Mouse (Mus musculus): ENCODE measurements around the gene Ndufs7. TPM values are rescaled to one million over a fixed set of nuclear protein-coding genes. Genes with fewer than 3 reads are reported as not detected.

The Ndufs7 gene
- polyA plus RNA-seq, 1 experiment: 226 TPM

DNA sequence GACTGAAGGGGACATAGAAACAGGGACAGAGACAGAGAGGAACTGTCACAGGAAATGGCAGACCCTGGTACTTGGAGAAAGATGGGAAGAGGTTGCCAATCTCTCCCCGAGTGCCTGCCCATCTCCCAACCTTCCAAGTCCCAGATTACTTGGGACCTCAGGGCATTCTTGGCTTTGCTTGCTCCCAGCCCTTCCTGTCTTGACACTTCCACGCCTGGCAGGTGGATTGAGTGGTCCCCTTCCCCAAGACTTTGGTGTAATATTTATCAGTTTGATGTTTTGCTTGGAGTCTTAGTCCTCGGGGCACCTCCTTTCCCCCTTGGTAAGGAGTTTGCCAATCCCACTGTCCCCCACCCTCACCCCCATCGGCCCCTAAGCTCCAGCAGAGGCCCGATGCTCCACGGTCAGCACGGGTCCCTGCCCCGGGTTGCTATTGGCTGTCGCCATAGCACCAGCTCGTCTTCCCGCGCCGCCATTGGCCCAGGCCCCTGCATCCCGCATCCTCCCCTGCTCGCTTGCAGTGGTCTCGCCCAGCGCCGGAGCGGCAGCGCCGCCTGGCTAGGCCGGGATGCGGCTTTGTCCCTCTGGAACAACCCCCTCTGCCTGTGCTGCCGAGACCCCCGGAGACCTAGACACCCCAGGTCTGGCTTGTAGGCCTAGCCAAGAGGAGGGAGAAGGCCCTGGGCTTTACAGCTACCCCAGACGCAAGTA is 49.8 kb downstream of the Ndufs7 start:
- peaks cover 90% of the 10 kb centered on the region for H3K4me1 ChIP-seq
- H3K27me3 ChIP-seq (replicated peaks): peaks cover 51% of the 10 kb centered on the region
- TF ChIP-seq FLI1 (IDR thresholded peaks at IDR 0.05; ENCODE audit: low read length) (no peak), GATA1 (IDR thresholded peaks at IDR 0.05; ENCODE audit: borderline replicate concordance, low read length) (no peak)
- no peak overlapping the region for H3K4me3 ChIP-seq (replicated peaks)
- no peaks in the 10 kb centered on the region for H3K9me3 ChIP-seq
- H3K36me3 ChIP-seq (replicated peaks; ENCODE audit: low read length): peaks cover 14% of the 10 kb centered on the region

DNA sequence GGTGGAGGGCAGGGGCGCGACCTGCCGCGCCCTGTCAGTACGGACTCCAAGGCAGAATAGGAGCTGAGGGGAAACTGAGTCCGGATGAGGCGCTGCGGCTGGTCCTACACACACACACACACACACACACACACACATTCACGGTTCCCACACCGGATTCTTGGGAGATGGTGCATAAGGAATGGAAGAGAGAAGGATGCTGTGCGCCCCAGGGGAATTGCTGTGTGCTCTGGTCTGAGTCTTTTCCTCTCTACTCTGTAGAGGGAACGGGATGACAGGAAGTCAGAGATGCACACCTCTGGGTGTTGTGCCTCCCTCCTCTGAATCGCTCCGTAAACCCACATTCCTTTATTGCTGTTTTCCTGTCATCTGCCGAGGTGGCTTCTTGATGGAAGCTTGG is 50.4 kb downstream of the Ndufs7 start:
- Histone ChIP-seq H3K36me3 (replicated peaks; ENCODE audit: low read length) (peaks cover 8% of the 10 kb centered on the region), H3K4me1 (peaks cover 90% of the 10 kb centered on the region), H3K27me3 (replicated peaks) (peaks cover 51% of the 10 kb centered on the region), H3K9me3 (no peaks in the 10 kb centered on the region), H3K4me3 (replicated peaks) (no peak overlapping the region)
- TF ChIP-seq FLI1 (IDR thresholded peaks at IDR 0.05; ENCODE audit: low read length) (no peak), GATA1 (IDR thresholded peaks at IDR 0.05; ENCODE audit: borderline replicate concordance, low read length) (no peak)

DNA sequence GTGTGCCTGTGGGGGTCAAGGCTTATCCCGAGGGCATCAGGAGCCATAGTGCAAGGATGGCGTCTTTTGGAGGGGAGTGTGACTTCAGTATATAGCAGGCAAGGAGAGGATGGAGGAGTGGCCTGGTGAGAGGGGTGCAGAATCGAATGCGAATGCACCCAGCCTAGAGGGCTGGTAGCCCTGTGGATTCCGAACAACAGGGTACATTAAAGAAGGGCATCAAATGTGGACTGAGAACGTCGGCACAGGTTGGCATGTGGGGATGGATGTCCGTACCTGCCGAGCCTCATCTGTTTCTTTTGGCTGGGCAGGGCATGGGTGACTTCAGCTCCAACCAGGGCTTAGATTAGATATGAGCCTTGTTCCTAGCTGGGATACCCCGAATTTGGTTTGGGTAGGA is 50.9 kb downstream of the Ndufs7 start:
- Histone ChIP-seq H3K27me3 (replicated peaks) (peaks cover 54% of the 10 kb centered on the region), H3K9me3 (no peaks in the 10 kb centered on the region), H3K4me1 (peaks cover 90% of the 10 kb centered on the region), H3K36me3 (replicated peaks; ENCODE audit: low read length) (peaks cover 3% of the 10 kb centered on the region), H3K4me3 (replicated peaks) (peak overlapping the region; percentile 10)
- no peak for TF ChIP-seq GATA1 (IDR thresholded peaks at IDR 0.05; ENCODE audit: borderline replicate concordance, low read length)
- TF ChIP-seq FLI1 (IDR thresholded peaks at IDR 0.05; ENCODE audit: low read length): no peak

DNA sequence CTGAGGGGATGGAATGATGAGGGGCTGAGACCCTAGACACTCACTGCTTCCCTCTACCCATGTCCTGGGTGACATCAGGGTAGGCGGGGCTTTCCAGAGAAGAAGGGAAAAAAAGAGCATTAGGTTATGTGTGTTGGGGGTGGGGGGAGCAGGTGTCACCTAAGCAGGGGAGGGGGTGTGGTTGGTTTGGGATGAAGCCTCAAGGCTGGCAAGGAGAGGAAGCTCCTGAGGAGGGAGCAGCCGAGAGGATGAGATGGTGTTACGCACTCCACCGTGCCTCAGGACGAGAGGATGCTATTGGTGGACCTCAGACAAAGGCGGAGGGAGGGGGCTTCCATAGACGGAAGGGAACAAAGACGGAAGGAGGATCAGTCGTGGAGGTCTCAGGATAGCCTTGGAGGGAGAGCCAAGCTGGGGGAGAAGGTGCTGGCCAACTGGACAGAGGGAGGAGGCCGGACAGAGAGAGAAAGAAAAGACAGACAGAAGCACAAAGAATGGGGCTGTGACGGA is 51.8 kb downstream of the Ndufs7 start:
- no peak for TF ChIP-seq GATA1 (IDR thresholded peaks at IDR 0.05; ENCODE audit: borderline replicate concordance, low read length)
- Histone ChIP-seq H3K4me1 (peaks cover 90% of the 10 kb centered on the region), H3K27me3 (replicated peaks) (peaks cover 62% of the 10 kb centered on the region), H3K36me3 (replicated peaks; ENCODE audit: low read length) (peaks cover 4% of the 10 kb centered on the region), H3K4me3 (replicated peaks) (no peak overlapping the region), H3K9me3 (no peaks in the 10 kb centered on the region)

DNA sequence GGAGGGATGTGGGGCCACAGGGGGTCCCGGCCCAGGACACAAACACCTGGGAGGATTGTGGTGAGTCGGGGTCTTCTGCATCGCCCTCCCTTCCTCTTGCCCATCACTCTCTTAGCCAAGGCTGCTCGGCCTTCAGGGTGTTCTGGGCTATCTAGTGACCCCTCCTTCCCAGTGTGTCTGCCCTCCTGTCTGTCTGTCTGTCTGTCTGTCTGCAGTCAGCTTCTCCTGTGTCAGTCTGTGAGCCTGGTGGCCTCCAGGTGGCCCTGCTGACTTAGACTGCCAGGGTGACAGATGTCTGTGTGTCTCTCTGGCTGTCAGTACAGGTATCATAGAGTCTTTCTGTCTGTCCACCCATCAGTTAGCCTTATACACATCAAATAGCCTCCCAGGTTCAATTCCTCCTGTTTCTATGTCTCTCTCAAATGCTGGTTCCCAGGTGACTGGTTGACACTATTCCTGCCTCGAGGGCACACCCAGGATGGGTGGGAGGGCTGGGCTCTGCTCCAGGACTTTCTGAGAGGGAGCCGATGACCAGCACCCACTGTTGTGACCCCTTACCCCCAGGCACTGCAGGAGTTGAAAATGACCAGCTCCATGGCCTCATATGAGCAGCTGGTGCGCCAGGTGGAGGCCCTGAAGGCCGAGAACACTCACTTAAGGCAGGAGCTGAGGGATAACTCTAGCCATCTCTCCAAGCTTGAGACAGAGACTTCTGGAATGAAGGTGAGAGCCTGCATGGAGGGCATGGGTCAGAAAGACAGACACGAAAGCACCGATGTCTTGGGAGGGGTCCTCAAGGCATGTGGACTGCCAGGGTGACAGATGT is 52.5 kb downstream of the Ndufs7 start:
- H3K27me3 ChIP-seq (replicated peaks): peaks cover 70% of the 10 kb centered on the region

DNA sequence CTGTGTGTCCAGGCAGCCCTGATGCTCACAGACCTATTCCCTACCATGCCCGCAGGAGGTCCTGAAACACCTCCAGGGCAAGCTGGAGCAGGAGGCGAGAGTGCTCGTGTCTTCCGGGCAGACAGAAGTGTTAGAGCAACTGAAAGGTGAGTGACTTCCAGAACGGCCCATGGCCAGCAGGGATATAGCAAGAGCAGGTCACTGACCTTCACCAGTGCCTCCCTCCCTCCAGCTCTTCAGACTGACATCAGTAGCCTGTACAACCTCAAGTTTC is 53.1 kb downstream of the Ndufs7 start:
- Histone ChIP-seq H3K9me3 (no peaks in the 10 kb centered on the region), H3K4me3 (replicated peaks) (no peak overlapping the region), H3K27me3 (replicated peaks) (peaks cover 75% of the 10 kb centered on the region), H3K36me3 (replicated peaks; ENCODE audit: low read length) (peaks cover 15% of the 10 kb centered on the region), H3K4me1 (peaks cover 77% of the 10 kb centered on the region)
- no peak for TF ChIP-seq GATA1 (IDR thresholded peaks at IDR 0.05; ENCODE audit: borderline replicate concordance, low read length)

More for the DNA sequence above, 52.5 kb downstream of the Ndufs7 start:
- peaks cover 11% of the 10 kb centered on the region for H3K36me3 ChIP-seq (replicated peaks; ENCODE audit: low read length)
- TF ChIP-seq FLI1 (IDR thresholded peaks at IDR 0.05; ENCODE audit: low read length) (no peak), GATA1 (IDR thresholded peaks at IDR 0.05; ENCODE audit: borderline replicate concordance, low read length) (no peak)
- peaks cover 82% of the 10 kb centered on the region for H3K4me1 ChIP-seq
- H3K4me3 ChIP-seq (replicated peaks): no peak overlapping the region
- H3K9me3 ChIP-seq: no peaks in the 10 kb centered on the region

DNA sequence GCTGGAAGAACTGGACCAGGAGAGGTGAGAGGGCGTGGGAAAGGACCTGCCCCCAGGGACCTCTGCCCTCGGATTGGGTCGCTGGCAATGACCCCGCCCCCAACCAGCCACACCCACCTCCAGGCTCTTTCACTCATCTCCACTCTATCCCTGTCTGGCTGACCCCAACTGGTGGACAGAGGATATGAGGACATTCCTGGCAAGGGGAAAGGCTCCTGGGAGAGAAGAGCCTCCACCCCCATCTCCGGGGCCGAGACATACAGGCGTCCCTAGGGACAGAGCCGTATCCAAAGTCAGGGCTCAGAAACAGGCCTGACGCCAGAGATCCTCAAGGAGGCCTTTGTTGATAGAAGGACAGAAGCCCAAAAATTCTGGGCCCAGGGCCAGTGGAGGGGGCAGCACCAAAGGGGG is 53.6 kb downstream of the Ndufs7 start:
- Histone ChIP-seq H3K9me3 (no peaks in the 10 kb centered on the region), H3K36me3 (replicated peaks; ENCODE audit: low read length) (peaks cover 20% of the 10 kb centered on the region), H3K4me1 (peaks cover 72% of the 10 kb centered on the region), H3K27me3 (replicated peaks) (peaks cover 76% of the 10 kb centered on the region), H3K4me3 (replicated peaks) (no peak overlapping the region)
- TF ChIP-seq FLI1 (IDR thresholded peaks at IDR 0.05; ENCODE audit: low read length) (no peak), GATA1 (IDR thresholded peaks at IDR 0.05; ENCODE audit: borderline replicate concordance, low read length) (no peak)

DNA sequence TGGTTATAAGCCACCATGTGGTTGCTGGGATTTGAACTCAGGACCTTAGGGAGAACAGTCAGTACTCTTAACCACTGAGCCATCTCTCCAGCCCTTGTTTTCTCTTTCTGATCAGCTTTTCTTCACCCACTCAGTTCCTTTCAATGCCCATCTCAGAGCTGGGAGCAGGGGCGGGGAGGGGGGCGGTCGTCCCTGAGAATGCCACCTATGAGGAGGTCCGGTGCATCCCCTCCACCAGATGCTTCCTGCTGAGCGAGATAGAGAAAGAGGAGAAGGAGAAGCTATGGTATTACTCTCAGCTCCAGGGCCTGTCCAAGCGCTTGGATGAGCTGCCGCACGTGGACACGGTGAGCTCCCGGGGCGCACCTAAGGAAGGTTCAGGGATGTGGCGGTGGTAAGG is 55.5 kb downstream of the Ndufs7 start:
- no peak for TF ChIP-seq GATA1 (IDR thresholded peaks at IDR 0.05; ENCODE audit: borderline replicate concordance, low read length)
- no peak for TF ChIP-seq FLI1 (IDR thresholded peaks at IDR 0.05; ENCODE audit: low read length)
- Histone ChIP-seq H3K27me3 (replicated peaks) (peaks cover 75% of the 10 kb centered on the region), H3K4me3 (replicated peaks) (peak overlapping the region; percentile 92), H3K9me3 (no peaks in the 10 kb centered on the region), H3K4me1 (peaks cover 52% of the 10 kb centered on the region), H3K36me3 (replicated peaks; ENCODE audit: low read length) (peaks cover 36% of the 10 kb centered on the region)

DNA sequence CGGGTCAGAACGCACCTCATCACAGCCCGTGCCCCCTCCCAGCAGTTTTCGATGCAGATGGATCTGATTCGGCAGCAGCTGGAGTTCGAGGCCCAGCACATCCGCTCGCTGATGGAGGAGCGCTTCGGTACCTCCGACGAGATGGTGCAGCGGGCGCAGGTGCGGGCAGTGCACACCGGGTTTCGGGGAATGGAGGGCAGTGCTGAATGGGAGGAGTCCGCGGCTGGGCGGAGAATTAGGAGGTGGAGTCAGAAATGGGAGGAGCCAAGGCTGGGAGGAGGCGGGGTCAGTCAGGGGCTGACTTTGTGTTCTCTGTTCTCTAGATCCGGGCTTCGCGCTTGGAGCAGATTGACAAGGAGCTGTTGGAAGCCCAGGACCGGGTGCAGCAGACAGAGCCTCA is 55.9 kb downstream of the Ndufs7 start:
- Histone ChIP-seq H3K4me1 (peaks cover 48% of the 10 kb centered on the region), H3K4me3 (replicated peaks) (peak overlapping the region; percentile 92), H3K27me3 (replicated peaks) (peaks cover 72% of the 10 kb centered on the region), H3K36me3 (replicated peaks; ENCODE audit: low read length) (peaks cover 36% of the 10 kb centered on the region), H3K9me3 (no peaks in the 10 kb centered on the region)
- no peak for TF ChIP-seq GATA1 (IDR thresholded peaks at IDR 0.05; ENCODE audit: borderline replicate concordance, low read length)
- TF ChIP-seq FLI1 (IDR thresholded peaks at IDR 0.05; ENCODE audit: low read length): no peak

Other genes with a start within 250 kb of the Ndufs7 start
- 375 and 477 TPM in 2 replicates for gene Arhgap45, start 232.5 kb upstream of the Ndufs7 start, polyA plus RNA-seq (2012; ENCODE audit: insufficient read depth, low replicate concordance)
- 147 and 260 TPM in 2 replicates for gene Polr2e, start 209.3 kb upstream of the Ndufs7 start, polyA plus RNA-seq (2012; ENCODE audit: insufficient read depth, low replicate concordance)
- 3,942 and 9,172 TPM in 2 replicates for gene Gpx4, start 202.0 kb upstream of the Ndufs7 start, polyA plus RNA-seq (2012; ENCODE audit: insufficient read depth, low replicate concordance)
- gene Sbno2, start 143.6 kb upstream of the Ndufs7 start, polyA plus RNA-seq (2012; ENCODE audit: insufficient read depth, low replicate concordance): 151 and 347 TPM in 2 replicates
- 153 and 200 TPM in 2 replicates for gene Stk11, start 133.3 kb upstream of the Ndufs7 start, polyA plus RNA-seq (2012; ENCODE audit: insufficient read depth, low replicate concordance)
- gene Atp5d, start 110.5 kb upstream of the Ndufs7 start, polyA plus RNA-seq (2012; ENCODE audit: insufficient read depth, low replicate concordance): 1,192 and 1,533 TPM in 2 replicates
- gene Cbarp, start 108.3 kb upstream of the Ndufs7 start, polyA plus RNA-seq (2012; ENCODE audit: insufficient read depth, low replicate concordance): 4.8 and 11.7 TPM in 2 replicates
- 171 and 203 TPM in 2 replicates for gene Midn, start 100.8 kb upstream of the Ndufs7 start, polyA plus RNA-seq (2012; ENCODE audit: insufficient read depth, low replicate concordance)
- 27.7 and 39.5 TPM in 2 replicates for gene Cirbp, start 83.1 kb upstream of the Ndufs7 start, polyA plus RNA-seq (2012; ENCODE audit: insufficient read depth, low replicate concordance)
- 3.0 and 7.7 TPM in 2 replicates for gene 1600002K03Rik, start 76.2 kb upstream of the Ndufs7 start, polyA plus RNA-seq (2012; ENCODE audit: insufficient read depth, low replicate concordance)
- gene Efna2, start 69.6 kb upstream of the Ndufs7 start, polyA plus RNA-seq (2012; ENCODE audit: insufficient read depth, low replicate concordance): 0.79 and 1.6 TPM in 2 replicates
- gene Mum1, start 22.7 kb upstream of the Ndufs7 start, polyA plus RNA-seq (2012; ENCODE audit: insufficient read depth, low replicate concordance): 9.6 TPM in 2 replicates
- 3.2 and 11.3 TPM in 2 replicates for gene Gamt, start 11.9 kb downstream of the Ndufs7 start, polyA plus RNA-seq (2012; ENCODE audit: insufficient read depth, low replicate concordance)
- gene Dazap1, start 12.4 kb downstream of the Ndufs7 start, polyA plus RNA-seq (2012; ENCODE audit: insufficient read depth, low replicate concordance): 384 and 552 TPM in 2 replicates
- 7,349 and 10,126 TPM in 2 replicates for gene Rps15, start 43.3 kb downstream of the Ndufs7 start, polyA plus RNA-seq (2012; ENCODE audit: insufficient read depth, low replicate concordance)
- gene Apc2, start 46.9 kb downstream of the Ndufs7 start, polyA plus RNA-seq (2012; ENCODE audit: insufficient read depth, low replicate concordance): 0.92 and 4.5 TPM in 2 replicates
- gene 2310011J03Rik, start 71.4 kb downstream of the Ndufs7 start, polyA plus RNA-seq (2012; ENCODE audit: insufficient read depth, low replicate concordance): 62.0 and 88.2 TPM in 2 replicates
- gene Pcsk4, start 80.4 kb downstream of the Ndufs7 start, polyA plus RNA-seq (2012; ENCODE audit: insufficient read depth, low replicate concordance): 15.1 and 26.0 TPM in 2 replicates
- 19.0 and 21.1 TPM in 2 replicates for gene Reep6, start 80.8 kb downstream of the Ndufs7 start, polyA plus RNA-seq (2012; ENCODE audit: insufficient read depth, low replicate concordance)
- 27.2 and 34.8 TPM in 2 replicates for gene Adamtsl5, start 99.3 kb downstream of the Ndufs7 start, polyA plus RNA-seq (2012; ENCODE audit: insufficient read depth, low replicate concordance)
- gene Plk5, start 107.3 kb downstream of the Ndufs7 start, polyA plus RNA-seq (2012; ENCODE audit: insufficient read depth, low replicate concordance): not detected in 2 replicates
- gene Mex3d, start 138.5 kb downstream of the Ndufs7 start, polyA plus RNA-seq (2012; ENCODE audit: insufficient read depth, low replicate concordance): 17.2 and 29.0 TPM in 2 replicates
- 199 and 247 TPM in 2 replicates for gene Mbd3, start 150.4 kb downstream of the Ndufs7 start, polyA plus RNA-seq (2012; ENCODE audit: insufficient read depth, low replicate concordance)
- gene Uqcr11, start 157.7 kb downstream of the Ndufs7 start, polyA plus RNA-seq (2012; ENCODE audit: insufficient read depth, low replicate concordance): 441 and 1,591 TPM in 2 replicates
- 168 and 304 TPM in 2 replicates for gene Tcf3, start 184.5 kb downstream of the Ndufs7 start, polyA plus RNA-seq (2012; ENCODE audit: insufficient read depth, low replicate concordance)
- gene Onecut3, start 245.7 kb downstream of the Ndufs7 start, polyA plus RNA-seq (2012; ENCODE audit: insufficient read depth, low replicate concordance): not detected in 2 replicates

Data from megakaryocyte, embryonic 14.5 days (primary cell).